Mouse (Mus musculus) small intestine, adult 2 months (tissue): ENCODE measurements at regions not wholly inside any gene's neighbourhood (a gene's known extent, or its start where the extent isn't known, plus 50 kb on each side); places are given as distances from the start of the nearest gene placed in this dataset.

Experiments
- H3K27ac ChIP-seq: fragments of 200-500 bp; 2 replicates; pipeline ENCODE4 v1.5.1; 2012; ENCODE audit warnings: low read depth, low read length, control low read depth, inconsistent platforms; ENCODE audit not compliant: insufficient read depth
- H3K27me3 ChIP-seq: fragments of 200-500 bp; 2 replicates; pipeline ENCODE4 v1.6.1; 2012; ENCODE audit warnings: mild to moderate bottlenecking, moderate library complexity, low read length, inconsistent platforms; ENCODE audit not compliant: control insufficient read depth, insufficient read depth
- H3K36me3 ChIP-seq: fragments of 200-500 bp; 2 replicates; pipeline ENCODE4 v1.6.1; 2012; ENCODE audit warnings: mild to moderate bottlenecking, low read length, control low read depth, inconsistent platforms; ENCODE audit not compliant: control insufficient read depth, insufficient read depth
- H3K4me1 ChIP-seq: fragments of 200-500 bp; 2 replicates; pipeline ENCODE4 v1.6.1; 2012; ENCODE audit warnings: low read length, inconsistent platforms, mixed read lengths; ENCODE audit not compliant: control insufficient read depth, insufficient read depth, insufficient read length
- H3K4me3 ChIP-seq: fragments of 200-500 bp; 2 replicates; pipeline ENCODE4 v1.5.1; 2012; ENCODE audit warnings: low read depth, mild to moderate bottlenecking, control low read depth, inconsistent platforms, low read length, moderate library complexity
- CTCF ChIP-seq: fragments of 200-500 bp; IDR thresholded peaks from 2 replicates; pipeline ENCODE4 v1.5.1; 2012; ENCODE audit warnings: low read depth, mild to moderate bottlenecking, control low read depth, inconsistent platforms, low read length, moderate library complexity, mixed read lengths; ENCODE audit not compliant: insufficient replicate concordance, insufficient read length; ENCODE audit errors: extremely low read depth
- POLR2A ChIP-seq: fragments of 200-500 bp; IDR thresholded peaks from 2 replicates; pipeline ENCODE4 v1.6.1; 2012; ENCODE audit warnings: low read depth, mild to moderate bottlenecking, control low read depth, inconsistent platforms, low read length, moderate library complexity
- WGBS: fragments of 180-500 bp; shearing (Covaris S2); methylation state at CpG from one replicate; pipeline ENCODE4 v1.1.7; 2018; 5-methylcytosine and 5-hydroxymethylcytosine counted together

GRCm38 (mm10) chr6:64797600-64797999 is 68.7 kb downstream of the Atoh1 start:
- Histone ChIP-seq H3K4me3 (no peak overlapping the region), H3K36me3 (no peaks in the 10 kb centered on the region), H3K4me1 (peaks cover 3% of the 10 kb centered on the region; the same call in 1 of the 2 replicates), H3K27me3 (no peaks in the 10 kb centered on the region), H3K27ac (no peak overlapping the region)
- 80% methylated on average over 3 of the region's 3 CpGs for WGBS
- TF ChIP-seq CTCF (no peak), POLR2A (no peak)

GRCm38 (mm10) chr6:64798804-64799203 is 69.9 kb downstream of the Atoh1 start:
- no peaks in the 10 kb centered on the region for H3K27me3 ChIP-seq
- peaks cover 3% of the 10 kb centered on the region; the same call in 1 of the 2 replicates for H3K4me1 ChIP-seq
- no peaks in the 10 kb centered on the region for H3K36me3 ChIP-seq
- H3K4me3 ChIP-seq: no peak overlapping the region
- 43% methylated on average over 5 of the region's 5 CpGs for WGBS
- TF ChIP-seq POLR2A: no peak
- TF ChIP-seq CTCF: no peak
- no peak overlapping the region for H3K27ac ChIP-seq

DNA sequence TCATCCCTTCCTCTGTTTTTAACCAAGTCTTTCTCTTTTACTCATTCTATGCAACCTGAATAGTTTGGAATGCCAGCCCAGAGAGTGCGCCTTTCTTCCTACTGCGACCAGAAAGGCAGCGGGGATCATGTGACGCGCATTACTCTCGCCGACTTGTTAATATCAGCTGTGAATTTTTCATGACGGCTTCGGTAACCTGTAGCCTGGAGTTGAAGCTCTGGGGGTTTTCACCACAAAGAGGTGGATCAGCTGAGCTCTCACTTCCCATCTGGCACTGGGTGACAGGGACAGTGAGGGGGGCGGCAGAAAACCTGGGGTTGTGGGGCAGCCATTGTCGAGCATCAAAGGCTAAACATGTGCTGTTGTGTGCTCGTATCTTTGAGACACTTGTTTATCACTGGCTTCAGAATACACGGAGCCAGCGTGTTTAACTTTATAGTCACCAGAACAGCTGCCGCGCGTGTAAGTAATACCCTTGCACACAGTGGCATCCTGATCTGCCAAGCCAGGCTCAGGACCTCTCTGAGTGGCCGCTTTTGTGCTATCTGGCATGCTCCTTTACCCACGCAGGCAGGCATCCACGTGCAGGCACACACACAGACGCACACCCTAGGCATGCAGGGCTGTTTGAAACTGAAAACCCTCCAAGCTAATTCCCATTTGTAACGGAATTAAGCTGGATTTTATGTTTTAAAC is 70.5 kb downstream of the Atoh1 start:
- Histone ChIP-seq H3K4me3 (peak overlapping the region; percentile 35), H3K27me3 (no peaks in the 10 kb centered on the region), H3K36me3 (no peaks in the 10 kb centered on the region), H3K27ac (no peak overlapping the region), H3K4me1 (peaks cover 3% of the 10 kb centered on the region; the same call in 1 of the 2 replicates)
- WGBS: 12% methylated on average over 22 of the region's 22 CpGs
- no peak for TF ChIP-seq CTCF
- no peak for TF ChIP-seq POLR2A

GRCm38 (mm10) chr6:64800965-64801364 is 72.0 kb downstream of the Atoh1 start:
- Histone ChIP-seq H3K4me3 (no peak overlapping the region), H3K27me3 (no peaks in the 10 kb centered on the region), H3K4me1 (peaks cover 3% of the 10 kb centered on the region; the same call in 1 of the 2 replicates), H3K36me3 (no peaks in the 10 kb centered on the region), H3K27ac (no peak overlapping the region)
- TF ChIP-seq POLR2A (no peak), CTCF (no peak)
- WGBS: 72% methylated on average over 3 of the region's 3 CpGs

GRCm38 (mm10) chr6:64815115-64815514 is 86.2 kb downstream of the Atoh1 start:
- 98% methylated on average over 1 of the region's 1 CpGs for WGBS
- Histone ChIP-seq H3K27me3 (no peaks in the 10 kb centered on the region), H3K27ac (no peak overlapping the region), H3K4me1 (no peaks in the 10 kb centered on the region), H3K36me3 (no peaks in the 10 kb centered on the region), H3K4me3 (no peak overlapping the region)
- TF ChIP-seq CTCF (no peak), POLR2A (no peak)

DNA sequence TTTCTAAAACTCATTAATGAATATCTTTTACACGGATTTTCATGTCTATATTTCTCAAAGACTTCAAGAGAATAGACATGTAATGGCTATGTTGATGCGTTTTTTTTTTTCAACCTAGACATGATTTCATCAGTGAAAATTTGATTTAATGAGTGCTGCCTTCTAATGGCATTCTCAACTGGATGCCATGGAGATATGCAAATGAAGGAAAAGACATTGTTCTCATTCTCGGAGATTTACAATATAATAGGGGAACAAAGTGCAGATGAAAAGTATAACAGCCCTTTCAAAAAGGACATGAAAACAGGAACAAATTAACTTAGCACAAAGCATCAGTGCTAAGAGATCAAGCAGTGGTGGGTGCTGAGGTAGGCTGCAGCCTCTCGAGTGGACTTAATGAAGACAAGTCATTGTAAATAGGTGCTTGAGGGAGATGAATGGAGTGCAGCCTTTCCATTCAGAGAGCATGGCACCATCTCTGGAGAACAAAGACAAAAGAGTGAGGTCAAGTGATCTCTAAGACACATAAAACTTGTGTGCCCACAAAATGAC is 120.2 kb downstream of the Atoh1 start:
- 72% methylated on average over 4 of the region's 4 CpGs for WGBS
- H3K36me3 ChIP-seq: no peaks in the 10 kb centered on the region

GRCm38 (mm10) chr6:64862901-64863300 is 134.0 kb downstream of the Atoh1 start:
- no peaks in the 10 kb centered on the region for H3K27me3 ChIP-seq
- H3K27ac ChIP-seq: no peak overlapping the region
- H3K4me3 ChIP-seq: no peak overlapping the region
- WGBS: 41% methylated on average over 4 of the region's 4 CpGs
- TF ChIP-seq POLR2A (no peak), CTCF (no peak)
- H3K4me1 ChIP-seq: peaks cover 2% of the 10 kb centered on the region; the same call in 1 of the 2 replicates
- no peaks in the 10 kb centered on the region for H3K36me3 ChIP-seq

More for the DNA sequence above, 120.2 kb downstream of the Atoh1 start:
- Histone ChIP-seq H3K4me1 (no peaks in the 10 kb centered on the region), H3K27me3 (no peaks in the 10 kb centered on the region), H3K27ac (no peak overlapping the region), H3K4me3 (no peak overlapping the region)
- no peak for TF ChIP-seq POLR2A
- no peak for TF ChIP-seq CTCF
